Mouse (Mus musculus): Measurements from ENCODE around the gene Frem1.
A peak's percentile ranks its signal among the peaks of the same experiment; 100 is the strongest.

The Frem1 gene

DNA sequence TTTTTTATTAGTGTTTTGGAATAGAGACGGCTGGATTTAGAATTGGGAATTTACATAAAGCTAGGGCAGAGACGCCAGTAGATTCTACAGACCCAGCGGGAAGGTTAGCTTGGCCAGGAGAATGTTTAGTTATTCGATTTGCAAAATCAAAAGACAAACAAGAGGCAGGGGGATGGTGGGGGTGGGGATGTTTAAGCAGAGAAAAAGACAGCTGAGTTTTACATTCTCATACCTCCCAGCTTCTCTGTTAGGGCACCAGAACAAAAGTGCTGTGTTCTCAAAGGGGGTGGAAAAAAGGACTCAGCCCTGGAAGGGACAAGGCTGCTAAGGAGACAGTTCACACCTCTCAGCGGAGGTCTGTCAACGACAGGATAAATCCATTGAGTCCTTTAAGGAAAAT lies 180.0 kb downstream of the Frem1 start:
- DNase-seq (ENCODE audit: low spot score in 2 of 2) = no peak

GRCm38 (mm10) chr4:82870931-82871330 lies 181.2 kb downstream of the Frem1 start:
- no peak for DNase-seq (ENCODE audit: low spot score in 2 of 2)

DNA sequence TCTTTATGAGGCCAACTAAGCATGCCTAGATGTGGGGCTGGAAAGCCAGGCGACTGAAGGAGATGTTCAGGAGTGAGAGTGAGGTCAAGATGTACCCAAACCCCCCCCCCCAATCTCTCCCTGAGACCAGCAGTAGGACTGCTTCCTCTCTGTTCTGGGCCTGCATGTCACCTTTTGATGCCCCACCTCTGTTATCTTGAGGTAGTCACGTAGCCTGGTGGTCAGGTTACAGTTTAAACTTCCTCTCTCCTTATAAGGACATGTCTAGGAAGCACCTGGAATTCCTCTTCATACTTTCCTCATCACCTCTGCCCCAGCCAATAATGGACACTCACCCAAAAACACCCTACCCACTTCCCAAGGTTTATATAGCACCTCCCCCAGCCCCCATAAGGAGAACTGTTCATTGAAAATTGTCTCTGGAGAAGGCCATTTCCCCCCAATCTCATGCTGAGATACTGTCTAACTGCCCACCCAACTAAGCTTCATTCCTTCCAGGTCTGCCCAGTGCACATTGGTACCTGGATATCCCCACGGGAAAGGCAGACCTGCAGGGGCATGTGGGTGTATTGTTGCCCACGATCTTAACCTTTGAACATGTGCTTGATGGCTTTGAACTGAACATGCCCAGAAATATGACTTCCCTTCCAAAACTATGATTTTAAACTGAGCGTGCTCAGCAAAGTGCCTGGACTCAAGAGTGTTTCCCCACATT lies 184.3 kb downstream of the Frem1 start:
- DNase-seq (ENCODE audit: low spot score in 2 of 2) = no peak

DNA sequence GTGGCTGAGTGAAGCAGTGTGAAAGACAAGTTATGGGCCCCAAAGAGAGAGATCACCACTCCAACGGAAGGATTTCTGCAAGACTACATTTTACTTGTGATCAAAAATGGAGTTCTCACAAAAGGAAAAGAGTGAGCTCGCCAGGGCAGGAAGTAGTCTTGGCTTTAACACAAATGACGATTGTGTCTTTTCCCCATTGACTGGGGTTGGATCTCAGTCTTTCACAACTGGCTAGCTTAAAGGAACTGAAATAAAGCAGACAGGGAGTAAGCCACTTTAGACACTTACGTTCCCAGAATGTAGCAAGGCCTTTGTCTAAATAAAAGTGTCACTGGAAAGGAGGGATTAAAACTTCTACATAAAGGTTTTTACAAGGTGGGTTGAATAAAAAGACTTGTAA lies 185.0 kb downstream of the Frem1 start:
- no peak for DNase-seq (ENCODE audit: low spot score in 2 of 2)

DNA sequence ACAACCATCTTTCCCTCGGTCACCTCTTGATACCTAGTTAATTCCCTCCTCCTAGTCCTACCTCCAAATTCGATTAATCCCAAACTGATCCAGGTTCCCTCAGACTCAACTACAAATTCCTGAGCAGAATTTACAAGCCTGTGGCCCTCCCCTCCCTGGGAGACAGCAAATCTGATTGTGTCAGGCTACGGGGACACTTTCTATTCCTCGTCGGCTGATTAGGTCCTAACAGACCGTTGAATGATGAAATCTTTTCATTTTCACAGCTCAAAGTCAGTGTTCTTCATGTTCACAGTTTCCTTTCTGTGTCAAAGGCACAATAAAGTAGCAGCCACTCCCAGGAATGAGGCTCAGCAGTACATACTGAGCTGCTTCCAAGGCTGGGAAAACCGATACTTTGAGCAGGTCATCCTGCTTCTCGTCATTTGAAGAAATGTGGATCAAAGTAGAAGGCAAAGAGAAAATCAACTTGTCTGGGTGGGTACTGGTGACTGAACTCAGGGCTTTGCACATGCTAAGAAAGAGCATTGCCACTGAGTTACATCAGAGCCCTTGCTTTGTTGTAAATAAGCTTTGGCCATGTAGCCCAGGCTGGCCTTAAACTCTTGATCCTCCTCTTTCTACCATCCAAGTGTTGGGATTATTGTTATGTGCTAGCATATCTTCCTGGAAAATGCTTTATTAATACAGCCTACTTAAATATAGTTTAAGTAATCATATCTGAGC lies 187.0 kb downstream of the Frem1 start:
- DNase-seq (ENCODE audit: low spot score in 2 of 2) = no peak

DNA sequence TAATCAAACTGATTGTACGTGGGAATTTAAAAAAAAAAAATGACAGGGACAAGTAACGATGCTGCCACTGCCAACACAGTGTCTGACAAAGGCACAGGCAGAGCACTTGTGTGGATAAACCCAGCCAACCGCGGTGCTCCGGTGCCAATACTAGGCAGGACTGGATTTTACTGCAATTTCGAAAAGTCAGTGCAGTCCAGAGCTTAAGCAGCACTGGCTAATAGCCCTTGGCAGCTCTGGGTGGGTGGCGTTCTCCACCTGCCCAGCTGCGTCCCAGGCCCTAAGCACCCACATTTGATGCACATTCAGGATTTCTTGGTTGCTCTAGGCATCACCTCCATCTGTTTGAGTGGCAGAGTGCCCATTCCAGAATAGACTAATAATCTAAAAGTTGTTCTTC lies 188.8 kb downstream of the Frem1 start:
- DNase-seq (ENCODE audit: low spot score in 2 of 2) = peak; percentile 36 to 39

DNA sequence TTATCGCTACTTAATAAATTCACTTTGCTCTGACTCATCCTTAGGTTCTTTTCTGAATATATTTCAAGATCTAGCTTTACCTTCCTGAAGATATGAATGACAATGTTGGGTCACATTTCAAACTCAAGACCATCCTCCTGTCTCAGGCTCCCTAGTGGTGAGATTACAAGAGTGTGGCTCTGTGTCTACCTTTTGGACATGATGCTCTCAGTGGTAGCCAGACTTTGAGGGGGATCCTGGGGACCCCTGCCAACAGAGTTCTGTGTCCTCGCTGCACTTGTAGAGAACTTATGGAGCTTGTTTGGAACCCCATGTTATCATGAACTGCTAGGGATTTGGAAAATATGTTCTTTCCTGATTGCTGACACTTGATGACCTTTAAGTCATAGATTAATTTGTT lies 190.7 kb downstream of the Frem1 start:
- DNase-seq (ENCODE audit: low spot score in 2 of 2) = no peak

DNA sequence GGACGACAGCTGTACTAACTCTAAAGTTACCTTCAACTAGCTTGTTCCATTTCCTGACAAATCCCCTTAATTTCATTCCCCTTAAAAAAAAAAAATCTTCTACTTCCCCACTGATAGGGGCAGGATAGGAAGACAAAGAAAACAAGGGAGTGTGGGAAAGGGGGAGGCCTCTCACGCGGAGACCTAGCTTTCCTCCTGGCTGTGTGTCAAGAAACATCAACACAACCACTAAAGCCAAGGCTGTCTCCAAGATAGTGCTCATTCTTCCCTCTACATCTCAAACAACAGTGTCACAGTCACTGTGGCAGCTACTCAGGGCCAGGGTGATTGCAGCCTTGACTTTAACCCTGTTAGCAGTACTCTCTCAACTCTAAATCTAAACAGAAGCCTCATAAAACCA lies 191.6 kb downstream of the Frem1 start:
- DNase-seq (ENCODE audit: low spot score in 2 of 2) = no peak

DNA sequence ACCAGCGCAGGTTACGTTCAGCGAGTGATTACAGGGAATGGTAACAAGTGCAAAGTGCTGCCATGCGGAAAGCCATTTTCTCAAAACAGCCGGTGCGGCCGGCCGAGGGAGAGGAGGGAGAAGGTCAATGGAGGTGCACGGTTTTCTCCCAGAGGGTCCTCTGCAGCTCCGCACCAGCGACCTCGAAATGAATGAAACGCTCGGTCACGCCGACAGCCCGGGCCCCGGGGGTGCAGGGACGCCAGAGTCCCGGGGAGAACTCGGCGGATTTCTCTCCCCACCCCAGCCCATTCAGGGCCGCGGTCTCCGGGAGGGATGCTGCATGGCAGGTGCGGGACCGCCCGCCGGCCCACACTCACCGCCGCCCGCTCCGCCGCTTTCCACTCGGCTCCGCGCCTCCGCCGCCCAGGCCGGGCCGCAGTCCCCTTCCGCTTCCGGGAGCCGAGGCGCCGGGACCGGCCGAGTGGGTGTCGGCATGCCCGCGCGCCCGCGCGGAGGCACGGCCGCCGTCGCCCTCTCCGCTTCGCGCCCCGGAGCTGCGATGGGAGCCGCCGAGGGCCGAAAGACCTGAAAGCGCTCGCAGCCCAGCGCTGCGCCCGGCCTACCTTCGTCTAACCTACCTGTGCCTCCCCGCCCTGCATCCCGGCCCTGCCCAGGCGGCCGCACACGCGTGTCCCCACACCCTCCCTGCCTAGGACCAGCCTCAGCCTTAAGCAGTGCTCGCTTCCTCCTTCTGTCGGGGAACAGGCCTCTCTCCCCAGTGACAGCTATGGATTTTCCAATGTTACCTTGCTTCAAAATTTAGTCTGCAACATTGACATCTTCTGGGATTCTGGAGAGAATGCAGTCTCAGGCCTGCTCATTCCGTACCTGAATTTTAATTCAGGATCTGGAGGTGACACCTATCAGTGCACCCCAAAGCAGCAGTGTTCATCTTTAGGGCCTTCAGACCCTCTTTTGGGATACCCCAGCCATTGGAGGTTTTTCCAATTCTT lies 192.7 kb downstream of the Frem1 start, which contains the start of gene Zdhhc21:
Zdhhc21 (minus strand) TSS at position 828 of the 995 bp plus-strand sequence.
- peak; percentile 81 to 85 for DNase-seq (ENCODE audit: low spot score in 2 of 2)

GRCm38 (mm10) chr4:82858431-82859010 lies 193.6 kb downstream of the Frem1 start:
- no peak for DNase-seq (ENCODE audit: low spot score in 2 of 2)

GRCm38 (mm10) chr4:82856986-82857385 lies 195.2 kb downstream of the Frem1 start:
- DNase-seq (ENCODE audit: low spot score in 2 of 2) = no peak

- DNase-seq (ENCODE audit: low spot score in 2 of 2) = no peak
These were observed 198.3 kb downstream of the Frem1 start for GRCm38 (mm10) chr4:82853809-82854208.

DNA sequence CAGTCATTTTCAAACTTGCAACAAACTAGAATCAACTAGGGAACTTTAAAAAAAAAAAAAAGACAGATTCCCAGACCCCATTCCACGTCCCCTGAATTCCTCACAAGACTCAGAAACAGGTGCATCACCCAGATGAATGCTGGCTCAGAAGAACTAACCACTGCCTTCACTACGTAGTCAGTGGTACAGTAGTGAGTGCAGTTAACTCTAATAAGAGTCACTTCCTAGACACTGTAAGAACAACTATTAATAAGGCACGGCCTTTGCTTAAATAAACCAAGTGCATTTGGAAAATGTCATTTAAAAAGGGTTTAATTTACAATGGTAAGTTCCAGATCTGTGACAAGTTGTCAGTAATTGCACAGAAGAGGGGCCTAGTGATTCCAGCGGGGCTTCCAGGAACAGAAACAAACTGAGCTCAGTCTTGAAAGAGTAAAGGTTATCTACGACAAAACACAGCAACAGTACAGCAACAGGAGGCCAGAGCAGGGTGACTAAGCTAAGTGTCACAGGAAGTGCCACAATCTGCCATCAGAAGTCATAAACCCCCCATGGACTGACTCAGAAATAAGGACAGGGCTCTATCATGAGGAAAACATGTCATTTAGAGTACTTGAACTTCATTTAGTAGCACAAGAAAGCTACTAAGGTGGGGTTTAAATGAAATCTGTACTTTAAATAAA lies 203.4 kb downstream of the Frem1 start:
- no peak for DNase-seq (ENCODE audit: low spot score in 2 of 2)

Measured in right cerebral cortex, postnatal 10 days (tissue).